Mouse (Mus musculus): Measurements from ENCODE around the gene Tcf20.

DNA sequence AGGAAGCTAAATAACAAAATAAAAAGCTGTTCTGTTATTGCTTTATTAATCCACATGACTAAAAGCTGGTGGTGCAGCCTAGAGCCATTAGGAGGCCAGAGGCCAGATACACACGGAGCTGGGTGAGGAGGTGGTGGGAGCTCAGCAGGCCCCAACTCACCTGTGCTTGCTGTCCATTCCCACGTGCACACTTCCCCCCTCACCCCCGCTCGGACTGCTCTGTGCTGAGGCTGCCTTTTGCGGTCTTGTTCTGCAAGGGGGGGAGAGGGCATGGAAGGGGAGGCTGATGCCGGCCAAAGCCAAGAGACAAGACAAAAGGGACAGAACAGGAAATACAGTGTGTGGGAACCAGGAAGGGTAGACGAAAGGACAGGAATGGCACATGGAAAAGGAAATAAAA is 173.4 kb downstream of the Tcf20 start:
- TF ChIP-seq CTCF (IDR thresholded peaks at IDR 0.05; ENCODE audit: low read depth) (no peak), EP300 (IDR thresholded peaks at IDR 0.05; ENCODE audit: low read depth) (no peak)

Measured in liver, embryonic 14.5 days (tissue).